Mouse (Mus musculus) spleen, adult 10 weeks (tissue): ENCODE results near the gene Trim80. TPM values are rescaled to one million over a fixed set of nuclear protein-coding genes. Genes with fewer than 3 reads are reported as not detected.

Experiments used
- polyA plus RNA-seq: library from polyadenylated mRNA; stranded (reverse); fragments of 350-450 nt; fragmentation: Illumina TruSeq; extraction: RNeasy Lipid Tissue Mini Kit (QIAGEN cat#74804); gene quantifications from one replicate; pipeline ENCODE4 v1.2.3, GENCODE M21; 2015; ENCODE audit warnings: low replicate concordance; ENCODE audit not compliant: insufficient read depth

Gene Trim80
- polyA plus RNA-seq = not detected

DNA sequence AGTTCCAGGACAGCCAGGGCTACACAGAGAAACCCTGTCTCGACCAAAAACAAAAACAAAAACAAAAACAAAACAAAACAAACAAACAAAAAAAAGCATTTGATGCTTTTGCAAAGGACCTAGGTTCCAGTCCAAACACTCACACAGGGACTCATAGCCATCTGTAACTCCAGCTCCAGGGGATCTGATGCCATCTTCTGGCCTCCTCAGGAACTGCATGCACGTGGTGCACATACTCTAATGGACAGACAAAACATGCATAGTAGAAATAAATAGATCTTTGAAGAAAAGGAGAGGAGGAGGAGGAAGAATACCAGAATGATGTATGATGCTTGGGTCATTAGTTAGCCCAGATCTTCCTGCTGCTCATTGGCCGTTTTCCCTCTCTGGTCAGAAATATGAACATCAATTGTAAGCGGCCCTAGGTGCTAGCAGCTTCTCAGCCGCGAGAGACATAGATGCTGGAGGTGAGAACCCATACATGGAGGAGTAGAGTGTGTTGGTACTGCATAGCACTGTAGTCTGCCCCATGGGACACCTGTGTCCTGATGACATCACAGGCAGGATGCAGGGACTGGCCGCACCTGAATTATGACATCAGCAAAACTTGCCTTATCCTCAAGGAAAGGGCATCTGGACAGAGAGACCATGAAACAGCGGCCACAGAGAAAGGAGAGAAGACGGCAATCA, at the start of gene Trim80:
Gene Trim80 (plus strand): TSS at position 640 of the 690 bp plus-strand sequence.

DNA sequence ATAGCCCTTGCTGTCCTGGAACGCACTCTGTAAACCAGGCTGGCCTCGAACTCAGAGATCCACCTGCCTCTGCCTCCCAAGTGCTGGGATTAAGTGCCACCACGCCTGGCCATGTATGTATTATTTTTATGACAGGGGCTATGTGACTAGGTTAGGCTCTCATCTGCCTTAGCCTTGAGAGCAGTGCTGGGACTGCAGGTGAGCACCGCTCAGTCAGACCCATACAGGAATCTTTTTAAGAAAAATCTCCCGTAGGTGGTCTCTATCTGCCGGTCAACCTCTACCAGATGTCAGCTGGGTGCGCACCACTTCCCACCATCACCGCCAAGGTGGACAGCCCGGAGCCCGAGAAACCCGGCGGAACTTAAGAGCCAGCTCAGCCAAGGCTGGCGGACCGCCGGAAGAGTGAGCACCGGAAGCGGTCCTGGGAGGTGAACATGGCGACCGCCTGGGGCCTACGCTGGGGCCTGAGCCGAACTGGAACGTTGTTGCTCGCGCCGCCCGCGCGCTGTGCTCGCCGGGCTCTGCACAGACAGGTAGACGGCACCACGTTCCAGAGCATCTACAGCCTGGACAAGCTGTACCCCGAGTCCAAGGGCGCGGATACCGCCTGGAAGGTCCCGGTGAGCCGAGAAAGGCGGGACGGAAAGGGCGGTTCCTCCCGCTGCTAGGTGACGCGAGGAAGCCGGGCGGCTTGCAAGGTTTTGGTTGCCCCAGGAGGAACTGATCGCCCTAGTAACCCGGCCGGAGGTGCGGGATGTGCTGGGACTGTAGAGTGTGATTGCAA, 36.8 kb upstream of the Trim80 start, which contains the start of gene Mrpl58:
Gene Mrpl58 (plus strand): TSS at position 415 of the 787 bp plus-strand sequence.

DNA sequence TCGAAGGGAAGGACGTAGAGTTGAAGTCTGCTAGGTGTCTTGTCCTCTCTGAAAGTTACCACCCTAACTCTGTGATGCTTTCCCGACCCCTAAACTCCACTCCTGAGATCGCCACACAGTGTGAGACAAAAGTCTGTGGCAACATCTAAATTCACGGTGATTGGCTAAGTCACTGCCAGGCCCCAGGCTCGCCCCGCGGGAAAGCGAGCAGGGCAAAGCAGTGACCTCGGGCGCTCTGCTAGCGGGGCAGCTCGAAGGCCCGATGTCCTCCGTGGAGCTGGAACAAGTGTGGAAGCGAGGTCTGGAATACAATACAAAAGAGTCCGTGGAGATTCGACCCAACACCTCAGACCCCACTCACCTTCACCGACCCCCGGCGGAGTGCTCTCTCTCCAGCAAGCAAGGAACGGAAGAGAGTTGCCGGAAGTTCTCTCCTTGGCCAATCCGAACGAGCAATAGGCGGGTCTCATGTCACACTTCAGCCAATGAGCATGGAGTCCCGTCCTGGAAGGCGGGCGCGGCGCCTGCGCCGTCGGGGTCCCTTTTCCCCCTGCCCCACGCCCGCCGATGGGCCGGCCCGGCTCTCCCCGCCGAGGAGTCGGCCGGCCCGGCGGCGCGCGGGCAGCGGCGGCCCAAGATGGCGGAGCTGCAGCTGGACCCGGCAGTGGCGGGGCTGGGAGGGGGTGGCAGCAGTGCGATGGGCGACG, 20.7 kb upstream of the Trim80 start, which contains the start of the genes Atp5h and Kctd2:
Gene Atp5h (minus strand): TSS at position 432 of the 707 bp plus-strand sequence.
Gene Kctd2 (plus strand): TSS at position 598 of the 707 bp plus-strand sequence.

DNA sequence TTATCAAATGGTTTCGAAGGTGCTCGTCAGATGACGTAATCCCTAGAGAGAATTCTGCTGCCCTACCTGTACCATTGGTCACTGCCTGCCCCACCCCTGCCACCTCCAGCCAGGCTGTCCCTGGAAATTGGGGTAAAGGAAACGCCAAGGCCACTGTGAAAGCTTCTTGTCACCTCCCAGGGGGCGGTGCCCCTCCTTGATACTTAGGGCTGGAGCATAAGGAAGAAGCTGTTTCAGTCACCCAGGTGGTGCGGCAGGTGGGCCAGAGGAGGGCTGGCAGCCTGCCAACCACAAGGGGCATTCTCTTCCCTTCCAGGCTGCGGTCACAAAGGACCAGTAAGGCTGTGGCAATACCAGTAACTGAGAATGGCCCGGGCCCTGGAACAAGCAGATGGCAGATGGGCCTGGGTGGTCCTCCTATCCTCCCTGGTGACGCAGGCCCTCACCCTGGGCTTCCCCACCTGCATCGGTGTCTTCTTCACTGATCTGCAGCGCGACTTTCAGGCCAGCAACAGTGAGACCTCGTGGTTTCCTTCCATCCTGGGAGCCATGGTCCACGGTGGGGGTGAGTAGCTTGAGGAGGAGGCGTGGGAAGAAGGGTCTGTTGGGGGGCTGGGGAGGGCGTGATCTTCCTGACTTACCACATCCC, 22.0 kb downstream of the Trim80 start, which contains the start of gene Slc16a5:
Gene Slc16a5 (plus strand): TSS at position 232 of the 649 bp plus-strand sequence.

DNA sequence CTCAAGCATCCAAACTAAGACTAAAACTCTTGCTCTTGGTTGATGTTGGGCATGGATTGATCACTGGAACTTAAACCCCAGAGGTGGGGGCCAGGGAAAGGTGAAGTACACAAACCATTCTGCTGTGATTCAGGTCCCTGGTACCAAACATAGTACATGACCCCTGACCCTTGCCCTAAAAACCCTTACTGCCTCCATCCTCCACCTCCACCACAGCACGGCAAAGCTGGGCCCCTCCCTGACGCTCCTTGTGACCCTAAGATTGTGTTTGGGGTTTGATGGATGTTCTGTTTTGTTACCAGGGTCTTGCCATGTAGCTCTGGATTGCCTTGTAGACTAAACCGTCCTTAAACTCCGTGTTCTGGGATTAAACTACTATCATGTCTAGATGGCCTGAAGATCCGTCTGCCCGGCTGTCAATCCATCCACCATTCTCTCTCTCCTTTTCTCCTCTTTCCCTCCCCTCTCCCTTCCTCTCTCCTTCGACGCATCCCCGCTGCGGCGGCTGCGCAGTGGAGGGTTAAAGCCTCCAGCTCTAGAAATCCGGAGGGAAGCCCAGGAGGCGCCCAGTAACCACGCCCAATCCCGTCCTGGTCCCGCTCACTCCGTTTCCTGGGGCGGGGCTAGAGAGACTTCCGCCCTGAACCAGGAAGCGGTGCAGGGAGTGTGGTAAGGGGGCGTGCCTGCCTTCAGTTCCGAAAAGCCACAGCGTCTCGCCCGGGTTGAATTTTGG, 34.8 kb downstream of the Trim80 start, which contains the start of gene Armc7:
Gene Armc7 (plus strand): TSS at position 643 of the 733 bp plus-strand sequence.

DNA sequence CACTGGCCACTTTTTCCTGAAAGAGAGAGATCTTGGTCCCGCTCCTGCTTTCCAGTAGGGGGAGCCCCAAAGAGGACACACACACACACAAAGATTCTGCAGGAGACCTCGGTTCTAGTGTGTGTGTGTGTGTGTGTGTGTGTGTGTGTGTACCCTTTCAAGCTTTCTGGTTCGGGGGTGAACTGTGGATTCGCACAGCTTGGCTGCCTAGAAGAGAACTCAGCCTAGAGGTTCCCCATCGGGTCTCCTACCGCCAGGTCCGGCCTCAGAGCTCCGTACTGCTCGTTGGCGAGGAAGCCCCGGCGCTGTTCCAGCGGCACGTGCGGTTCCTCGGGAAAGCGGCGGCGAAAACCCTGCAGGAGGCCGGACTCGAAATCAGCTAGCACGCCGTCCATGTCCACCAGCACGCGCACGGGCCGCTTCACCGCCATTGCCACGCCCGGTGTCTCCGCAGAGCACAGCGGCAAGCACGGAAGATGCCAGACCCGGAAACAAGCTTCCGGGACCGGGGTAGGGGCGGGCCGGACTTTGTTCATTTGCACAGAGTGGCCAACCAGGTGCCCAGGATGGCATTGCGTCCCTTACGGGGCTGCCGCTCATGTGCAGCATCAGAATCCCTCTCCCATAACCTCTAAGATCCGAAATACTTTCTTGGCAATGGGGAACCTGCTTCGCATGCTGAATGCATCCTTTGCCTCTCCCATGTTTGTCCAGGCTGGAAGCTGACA, 51.2 kb downstream of the Trim80 start, which contains the start of gene Nt5c:
Gene Nt5c (minus strand): TSS at position 507 of the 728 bp plus-strand sequence.

Other genes starting within 250 kb of the Trim80 start
- 1.3 TPM for gene Grin2c, start 173.3 kb upstream of the Trim80 start, polyA plus RNA-seq
- gene Fdxr, start 163.5 kb upstream of the Trim80 start, polyA plus RNA-seq = 13.0 TPM
- 1.5 TPM for gene Fads6, start 142.9 kb upstream of the Trim80 start, polyA plus RNA-seq
- not detected for gene Otop2, start 133.4 kb upstream of the Trim80 start, polyA plus RNA-seq
- gene Ush1g, start 118.5 kb upstream of the Trim80 start, polyA plus RNA-seq = 1.3 TPM
- not detected for gene Otop3, start 105.8 kb upstream of the Trim80 start, polyA plus RNA-seq
- 6.4 TPM for gene Hid1, start 72.8 kb upstream of the Trim80 start, polyA plus RNA-seq
- gene Cdr2l, start 58.6 kb upstream of the Trim80 start, polyA plus RNA-seq = 3.0 TPM
- 64.5 TPM for gene Mrpl58, start 36.8 kb upstream of the Trim80 start, polyA plus RNA-seq
- gene Atp5h, start 20.6 kb upstream of the Trim80 start, polyA plus RNA-seq = 558 TPM
- gene Kctd2, start 20.4 kb upstream of the Trim80 start, polyA plus RNA-seq = 34.0 TPM
- gene Slc16a5, start 21.9 kb downstream of the Trim80 start, polyA plus RNA-seq = 6.9 TPM
- 16.0 TPM for gene Armc7, start 35.1 kb downstream of the Trim80 start, polyA plus RNA-seq
- 60.8 TPM for gene Nt5c, start 51.3 kb downstream of the Trim80 start, polyA plus RNA-seq
- gene Jpt1, start 73.8 kb downstream of the Trim80 start, polyA plus RNA-seq = 133 TPM
- 663 TPM for gene Sumo2, start 95.7 kb downstream of the Trim80 start, polyA plus RNA-seq
- 89.0 TPM for gene Nup85, start 123.9 kb downstream of the Trim80 start, polyA plus RNA-seq
- 23.8 TPM for gene Mrps7, start 163.4 kb downstream of the Trim80 start, polyA plus RNA-seq
- 52.1 TPM for gene Gga3, start 163.5 kb downstream of the Trim80 start, polyA plus RNA-seq
- 145 TPM for gene Mif4gd, start 172.4 kb downstream of the Trim80 start, polyA plus RNA-seq
- gene Slc25a19, start 187.8 kb downstream of the Trim80 start, polyA plus RNA-seq = 58.5 TPM